Mouse (Mus musculus) cerebellum, adult 2 months (tissue): ENCODE data around the gene Fgfr2.

Experiments used
- CTCF ChIP-seq: fragments of 200-500 bp; IDR thresholded peaks from 2 replicates; pipeline ENCODE4 v1.5.1; 2011; ENCODE audit warnings: low read depth, mild to moderate bottlenecking, control low read depth, low read length, moderate library complexity, borderline replicate concordance; ENCODE audit not compliant: insufficient read depth
- POLR2A ChIP-seq: fragments of 200-500 bp; IDR thresholded peaks from 2 replicates; pipeline ENCODE4 v1.6.1; 2011; ENCODE audit warnings: low read length, control low read depth, borderline replicate concordance; ENCODE audit not compliant: insufficient read depth

- TF ChIP-seq POLR2A (no peak), CTCF (no peak)
Measured at GRCm38 (mm10) chr7:130374311-130374710, 2748.8 kb downstream of the Fgfr2 start.
